Mouse (Mus musculus): ENCODE measurements at regions not wholly inside any gene's neighbourhood (a gene's known extent, or its start where the extent isn't known, plus 50 kb on each side); places are given as distances from the start of the nearest gene placed in this dataset.

DNA sequence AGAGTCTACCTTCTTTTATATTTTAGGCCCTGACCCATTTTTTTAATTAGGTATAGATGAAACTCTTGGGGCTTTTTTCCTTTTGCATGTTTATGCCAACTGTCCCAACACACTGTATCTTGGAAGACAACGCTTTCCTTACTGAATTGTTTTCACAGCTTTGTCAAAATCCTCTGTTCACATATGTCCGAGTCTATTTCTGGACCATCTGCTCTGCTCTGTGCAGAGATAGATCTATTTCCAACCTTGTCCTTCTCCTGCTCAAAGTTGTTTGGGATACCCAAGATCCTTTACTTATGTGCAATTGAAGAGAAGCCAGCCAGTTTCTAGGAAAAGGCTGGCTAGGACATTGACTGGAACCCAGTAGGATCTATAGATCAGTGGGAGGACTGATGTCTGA lies 403.6 kb upstream of the Zdhhc25 start:
- DNase-seq (ENCODE audit: low spot score in 2 of 2) = peak in 1 of 2 experiments; percentile 37

DNA sequence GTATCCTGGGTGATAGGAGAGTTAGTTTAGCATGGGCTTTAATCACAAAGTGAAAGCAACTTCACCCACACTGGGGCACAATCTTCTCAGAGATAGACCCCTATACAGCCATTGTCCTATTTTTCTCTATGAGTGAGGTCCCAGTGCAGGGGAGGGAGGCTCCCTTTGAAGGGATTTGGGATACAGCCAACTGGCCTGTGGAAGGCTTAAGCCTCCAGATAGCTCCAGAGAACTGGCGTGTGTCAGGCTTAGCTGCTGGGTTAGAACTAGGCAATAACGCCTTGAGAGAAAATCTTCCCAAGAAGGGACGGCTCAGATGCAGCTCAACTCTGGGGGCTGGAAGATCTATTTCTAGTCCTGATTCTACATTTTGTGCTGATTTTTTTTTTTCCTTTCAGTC lies 397.4 kb upstream of the Zdhhc25 start:
- no peak for DNase-seq (ENCODE audit: low spot score in 2 of 2)

DNA sequence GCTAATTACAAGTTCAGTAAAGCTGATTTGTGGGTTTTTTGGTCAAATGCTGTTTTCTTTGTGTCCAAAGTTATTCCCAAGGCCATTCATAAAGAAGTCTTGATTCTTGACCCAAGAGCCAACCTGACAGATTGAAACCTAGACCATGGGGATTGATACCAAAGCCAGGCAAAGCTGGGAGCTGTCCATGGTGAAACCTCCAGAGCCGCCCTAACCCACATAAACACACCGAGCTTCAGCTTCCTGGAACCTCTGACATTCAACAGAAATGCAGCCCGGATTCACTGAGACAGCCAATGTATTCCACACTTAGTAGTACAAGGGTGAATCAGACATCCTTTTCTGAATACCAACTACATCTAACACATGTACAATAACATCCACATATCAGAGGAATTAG lies 386.7 kb upstream of the Zdhhc25 start:
- DNase-seq (ENCODE audit: low spot score in 2 of 2) = no peak

DNA sequence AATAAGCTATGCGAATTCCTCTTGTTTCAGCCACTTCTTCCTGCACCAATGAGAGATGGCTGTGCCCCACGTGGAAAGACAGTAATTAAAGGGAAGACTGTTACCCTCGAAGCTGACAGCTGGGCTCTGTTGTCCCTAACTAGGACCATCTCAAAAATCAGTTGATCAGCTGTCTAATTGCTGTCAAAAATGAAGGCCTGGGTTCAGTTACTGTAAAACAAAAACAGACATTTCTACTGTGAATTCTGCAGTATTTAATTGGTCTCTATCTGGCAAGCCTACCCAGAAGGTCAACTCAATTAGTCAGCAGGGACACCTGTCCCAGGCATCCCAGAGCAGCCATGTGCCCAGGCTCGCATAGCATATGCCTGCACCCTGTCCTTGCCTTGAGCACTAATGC lies 385.8 kb upstream of the Zdhhc25 start:
- DNase-seq (ENCODE audit: low spot score in 2 of 2) = no peak

DNA sequence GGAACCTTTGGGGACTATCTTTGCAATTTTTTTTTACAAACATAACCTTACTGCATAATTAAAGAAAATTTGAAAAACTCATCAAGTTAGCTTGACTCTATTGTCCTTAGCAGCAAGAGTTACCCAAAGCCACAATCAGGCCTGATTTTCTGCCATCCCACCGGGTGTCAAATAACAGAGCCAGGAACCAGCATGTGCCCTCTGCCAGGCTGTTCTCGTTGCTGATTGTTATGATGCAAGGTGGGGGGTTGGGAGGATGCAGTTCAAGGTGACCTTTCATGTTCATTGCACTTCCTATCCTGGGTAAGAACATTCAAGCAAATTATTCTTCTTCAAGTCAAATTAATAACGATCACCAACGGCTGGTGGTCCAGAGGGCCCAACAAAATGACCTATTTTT lies 370.6 kb upstream of the Zdhhc25 start:
- DNase-seq (ENCODE audit: low spot score in 2 of 2) = no peak

DNA sequence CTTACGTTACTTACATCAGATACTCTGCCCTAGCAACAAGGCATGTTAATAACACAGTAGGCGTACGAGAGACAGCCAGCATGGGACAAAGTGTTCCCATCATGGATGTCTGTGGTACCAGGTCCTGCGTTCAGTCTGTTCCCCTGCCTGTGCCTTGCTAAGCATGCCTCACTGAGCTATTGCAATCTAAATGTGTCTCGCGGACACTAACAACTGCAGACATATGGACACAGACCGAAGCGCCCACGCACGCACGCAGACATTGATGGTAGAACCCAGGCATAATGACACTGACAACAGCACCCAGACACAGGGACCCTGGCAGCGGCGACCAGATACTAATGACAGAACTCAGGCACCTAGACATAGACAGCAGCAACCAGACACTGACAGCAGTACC lies 355.5 kb upstream of the Zdhhc25 start:
- DNase-seq (ENCODE audit: low spot score in 2 of 2) = peak in 1 of 2 experiments; percentile 15

DNA sequence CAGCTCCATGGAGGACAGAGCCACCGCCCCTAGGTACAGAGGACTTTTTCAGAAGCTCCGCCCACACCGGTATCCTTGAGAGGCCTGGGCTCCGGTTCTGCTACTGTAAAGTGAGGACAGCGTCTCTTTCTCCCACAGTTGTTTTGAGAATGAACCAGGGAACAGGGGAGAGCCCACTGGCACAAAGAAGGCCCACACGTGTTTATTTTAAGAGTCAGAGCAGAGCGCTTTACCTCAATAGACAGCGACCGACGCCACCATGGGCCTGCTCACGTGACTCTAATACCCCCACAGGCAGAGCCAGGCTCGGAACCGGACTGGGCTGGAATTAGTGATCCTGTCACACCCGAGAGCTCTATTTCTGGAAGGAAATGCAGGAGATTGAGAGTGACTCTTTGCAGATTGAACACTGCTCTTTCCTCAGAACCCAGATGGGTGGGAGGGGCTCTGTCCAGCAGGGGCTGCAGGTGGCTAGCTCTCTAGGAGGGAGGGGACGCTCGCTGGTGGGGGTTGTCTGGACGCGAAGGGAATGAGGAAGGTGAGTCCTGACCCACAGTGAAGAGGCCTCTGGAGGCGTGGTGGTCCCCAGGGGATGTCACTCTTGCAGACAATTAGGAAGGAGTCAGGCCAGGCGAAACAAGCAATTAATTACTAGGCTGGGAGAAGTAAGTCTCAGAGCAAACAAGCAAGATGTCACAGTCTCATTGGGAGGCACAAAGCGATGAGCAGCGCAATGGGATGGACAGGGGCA lies 354.4 kb upstream of the Zdhhc25 start:
- DNase-seq (ENCODE audit: low spot score in 2 of 2) = peak in 1 of 2 experiments; percentile 8

DNA sequence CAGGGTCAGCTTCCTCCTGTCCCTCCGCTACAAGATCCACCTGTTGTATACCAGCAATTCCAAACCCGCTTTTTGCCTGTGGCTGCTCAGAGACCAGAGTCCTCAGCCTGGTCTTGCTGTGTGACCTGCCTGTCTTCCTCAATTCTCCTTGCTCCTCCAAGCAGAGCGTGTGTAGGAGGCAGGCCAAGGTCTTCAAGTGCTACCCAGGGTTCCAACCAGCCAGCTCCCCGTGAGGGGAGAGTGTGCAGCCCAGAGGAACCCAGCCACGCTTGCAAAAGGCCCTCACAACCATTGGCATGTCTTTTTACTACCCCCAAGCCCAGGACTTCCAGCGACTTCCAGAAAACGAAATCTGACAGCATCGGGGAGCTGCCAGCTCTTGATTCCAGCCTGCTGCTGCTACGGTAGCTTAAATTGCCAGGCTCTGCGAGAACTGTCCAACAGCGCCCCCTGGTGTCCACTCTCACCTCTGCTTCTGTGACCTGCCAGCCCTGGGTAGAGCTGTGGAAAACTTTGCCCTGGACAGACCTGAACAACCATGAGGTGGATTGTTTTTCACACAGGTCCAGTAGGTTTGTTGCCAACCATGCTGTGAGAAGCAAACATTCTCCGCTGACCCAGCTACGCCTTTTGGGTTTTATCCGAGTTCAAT lies 352.0 kb upstream of the Zdhhc25 start:
- peak; percentile 61 to 87 for DNase-seq (ENCODE audit: low spot score in 2 of 2)

DNA sequence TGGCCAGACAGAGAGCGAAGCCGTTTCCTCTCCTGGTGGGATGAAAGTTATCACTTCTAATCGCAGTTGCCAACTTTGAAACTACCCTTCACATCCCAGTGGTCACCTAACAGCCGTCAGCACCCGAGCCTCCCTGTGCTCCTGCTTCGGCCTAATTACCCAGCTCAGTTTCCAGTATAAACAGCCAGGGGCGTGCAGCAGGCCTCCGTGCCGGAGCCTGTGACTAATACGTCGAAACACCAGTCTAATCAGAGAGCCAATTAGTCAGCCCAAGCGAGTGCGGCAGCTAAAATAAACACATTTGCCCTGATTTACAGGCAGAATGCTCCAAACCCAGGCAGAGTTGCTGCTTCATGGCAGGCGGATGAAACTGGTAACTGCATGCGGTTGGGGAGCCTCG lies 312.1 kb upstream of the Zdhhc25 start:
- DNase-seq (ENCODE audit: low spot score in 2 of 2) = peak in 1 of 2 experiments; percentile 7

DNA sequence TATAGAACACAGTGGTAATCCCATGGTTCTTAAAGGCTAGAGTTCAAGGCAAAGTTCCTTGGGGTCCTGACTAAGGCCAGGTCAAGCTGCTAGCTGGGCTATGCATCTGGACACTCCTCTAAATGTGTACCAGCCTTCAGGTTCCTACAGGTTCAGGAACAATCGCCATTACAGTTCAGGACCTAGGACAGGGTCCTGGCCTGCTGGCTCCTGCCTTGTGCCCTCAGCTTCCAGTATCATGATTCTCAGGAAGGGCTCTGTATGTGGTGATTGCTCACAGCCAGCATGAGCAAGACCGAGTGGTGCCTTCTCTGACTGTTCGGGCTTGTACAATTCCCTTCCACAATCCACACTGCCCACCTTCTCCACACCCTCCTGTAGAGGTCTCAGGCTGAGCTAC lies 311.4 kb upstream of the Zdhhc25 start:
- DNase-seq (ENCODE audit: low spot score in 2 of 2) = no peak

DNA sequence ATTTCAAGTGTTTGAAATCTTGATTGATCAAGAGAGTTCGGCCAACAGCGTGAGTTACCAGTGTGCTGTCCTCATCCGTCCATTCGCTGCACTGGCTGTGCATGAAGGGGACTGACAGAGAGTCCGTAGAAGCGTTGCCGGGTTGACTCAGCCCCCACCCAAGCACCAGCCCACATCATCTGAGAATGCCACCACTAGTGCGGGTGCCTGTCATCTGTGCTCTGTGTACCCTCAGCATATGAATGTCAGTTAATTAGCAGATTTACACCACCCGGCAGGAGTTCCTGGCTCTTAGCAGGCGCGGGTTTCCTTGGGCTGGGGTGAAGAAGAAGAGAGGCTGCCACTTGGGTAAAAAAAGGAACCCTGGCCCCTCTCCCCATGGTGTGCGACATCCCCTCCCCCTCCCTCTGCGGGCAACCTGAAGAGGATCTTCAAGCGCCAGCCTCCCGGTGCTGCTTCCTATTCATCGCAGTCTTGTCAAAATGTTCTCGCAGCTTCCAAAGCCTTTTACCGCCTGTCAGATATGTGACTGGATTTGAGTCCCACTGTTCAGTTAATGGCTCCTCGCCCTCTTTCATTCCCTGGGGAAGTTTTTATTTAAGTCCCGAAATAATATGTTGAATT lies 309.2 kb upstream of the Zdhhc25 start:
- DNase-seq (ENCODE audit: low spot score in 2 of 2) = no peak

DNA sequence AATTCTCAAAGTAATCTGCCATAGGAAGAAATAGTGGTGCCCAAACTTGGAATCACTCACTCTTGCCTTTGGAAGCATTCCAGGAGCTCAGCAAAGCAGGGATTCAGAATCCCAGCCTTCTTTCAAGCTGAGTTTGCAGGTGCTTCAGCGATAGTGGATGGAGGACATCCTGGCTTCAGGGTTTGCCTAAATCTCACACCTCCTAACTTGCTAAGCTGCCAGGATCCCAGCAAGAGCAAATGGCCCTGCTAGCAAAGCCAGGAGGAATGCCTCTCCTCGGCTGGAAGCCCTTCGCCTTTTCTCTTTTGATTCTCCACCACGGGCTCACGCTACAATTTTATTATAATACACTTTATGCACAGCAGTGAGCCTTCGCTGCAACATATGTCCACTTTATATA lies 301.0 kb upstream of the Zdhhc25 start:
- DNase-seq (ENCODE audit: low spot score in 2 of 2) = no peak

DNA sequence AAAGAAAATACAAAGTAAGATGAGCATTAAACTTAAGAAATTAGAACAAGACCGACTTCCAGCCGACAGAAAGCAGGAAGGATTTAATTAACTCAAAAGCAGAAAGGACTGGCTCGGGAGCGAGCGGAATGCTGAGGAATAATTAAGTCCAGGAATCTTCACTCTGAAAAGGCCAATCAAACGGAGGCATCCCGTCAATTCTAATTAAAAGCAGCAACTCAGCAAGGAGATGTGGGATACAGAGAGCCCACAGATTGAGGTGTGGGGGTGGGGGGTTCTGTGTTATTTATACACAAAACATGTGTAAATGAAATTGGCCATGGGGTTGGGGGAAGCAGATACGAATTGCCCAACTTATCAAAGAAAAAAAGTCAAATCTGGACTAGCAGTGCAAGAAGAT lies 288.9 kb upstream of the Zdhhc25 start:
- no peak for DNase-seq (ENCODE audit: low spot score in 2 of 2)

DNA sequence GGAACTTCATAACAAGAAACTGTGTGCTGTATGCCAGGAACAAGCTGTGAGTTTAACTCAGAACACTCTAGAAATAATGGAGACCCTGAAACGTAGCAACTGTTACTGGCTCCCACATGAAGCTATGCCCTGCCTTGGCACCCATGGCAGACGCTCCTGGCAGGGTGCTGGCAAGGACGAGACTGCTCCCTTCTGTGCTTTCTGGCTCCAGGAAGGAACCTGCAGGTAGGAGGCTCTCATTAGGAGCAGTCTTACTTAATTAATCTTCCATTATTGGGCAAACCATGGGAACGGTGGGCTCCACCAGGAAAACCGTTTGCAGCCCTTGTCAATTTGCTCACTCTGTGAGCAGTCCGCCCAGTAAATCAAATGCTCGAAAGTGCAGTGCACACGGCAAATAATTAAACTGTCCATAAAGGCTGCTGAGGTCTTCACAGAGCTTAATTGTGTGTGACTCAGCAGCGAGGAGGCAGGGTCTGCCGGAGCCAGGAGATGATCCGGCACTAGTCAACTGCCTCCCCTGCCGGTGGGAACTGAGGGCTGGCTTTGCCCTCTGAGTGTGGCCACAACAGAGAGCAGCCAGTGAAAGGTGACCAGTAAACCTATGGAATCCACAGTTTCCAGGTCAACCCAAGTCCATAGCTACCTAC lies 285.2 kb upstream of the Zdhhc25 start:
- no peak for DNase-seq (ENCODE audit: low spot score in 2 of 2)

DNA sequence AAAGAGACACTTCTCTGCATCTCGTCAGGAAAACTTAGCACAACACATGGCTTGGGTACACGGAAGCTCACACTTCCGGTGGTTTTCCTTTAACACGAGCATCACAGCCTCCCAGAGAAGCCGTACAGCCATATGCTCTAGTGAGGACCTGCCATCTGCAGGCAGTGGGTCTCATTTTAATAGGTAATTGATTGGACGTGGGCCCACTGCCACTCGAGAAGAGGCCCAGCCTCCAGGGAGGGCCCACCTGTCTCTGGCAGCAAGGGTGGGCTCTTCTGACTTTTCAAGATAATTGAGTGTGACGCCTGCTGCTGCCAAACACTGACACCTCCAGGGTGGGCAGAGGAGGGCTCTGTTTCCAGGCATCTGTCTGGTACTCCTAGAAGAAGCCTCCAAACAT lies 282.1 kb upstream of the Zdhhc25 start:
- DNase-seq (ENCODE audit: low spot score in 2 of 2) = no peak

DNA sequence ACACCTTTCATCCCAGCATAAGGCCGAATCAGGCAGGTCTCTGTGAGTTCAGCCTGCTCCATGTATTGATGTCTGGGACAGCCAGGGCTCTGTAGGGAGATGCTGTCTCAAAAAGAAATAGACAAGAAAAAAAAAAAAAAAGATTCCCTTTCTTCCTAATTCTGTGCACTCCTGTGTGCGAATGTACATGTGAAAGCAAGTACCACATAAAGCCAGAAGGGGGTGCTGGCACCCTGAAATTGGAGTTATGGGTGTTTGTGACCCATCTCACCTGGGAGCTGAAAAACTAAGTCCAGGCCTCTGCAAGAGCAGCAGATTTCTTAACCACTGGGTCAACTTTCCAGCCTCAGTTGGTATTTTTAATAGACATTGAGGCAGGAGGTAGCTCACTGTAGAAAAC lies 280.6 kb upstream of the Zdhhc25 start:
- no peak for DNase-seq (ENCODE audit: low spot score in 2 of 2)

DNA sequence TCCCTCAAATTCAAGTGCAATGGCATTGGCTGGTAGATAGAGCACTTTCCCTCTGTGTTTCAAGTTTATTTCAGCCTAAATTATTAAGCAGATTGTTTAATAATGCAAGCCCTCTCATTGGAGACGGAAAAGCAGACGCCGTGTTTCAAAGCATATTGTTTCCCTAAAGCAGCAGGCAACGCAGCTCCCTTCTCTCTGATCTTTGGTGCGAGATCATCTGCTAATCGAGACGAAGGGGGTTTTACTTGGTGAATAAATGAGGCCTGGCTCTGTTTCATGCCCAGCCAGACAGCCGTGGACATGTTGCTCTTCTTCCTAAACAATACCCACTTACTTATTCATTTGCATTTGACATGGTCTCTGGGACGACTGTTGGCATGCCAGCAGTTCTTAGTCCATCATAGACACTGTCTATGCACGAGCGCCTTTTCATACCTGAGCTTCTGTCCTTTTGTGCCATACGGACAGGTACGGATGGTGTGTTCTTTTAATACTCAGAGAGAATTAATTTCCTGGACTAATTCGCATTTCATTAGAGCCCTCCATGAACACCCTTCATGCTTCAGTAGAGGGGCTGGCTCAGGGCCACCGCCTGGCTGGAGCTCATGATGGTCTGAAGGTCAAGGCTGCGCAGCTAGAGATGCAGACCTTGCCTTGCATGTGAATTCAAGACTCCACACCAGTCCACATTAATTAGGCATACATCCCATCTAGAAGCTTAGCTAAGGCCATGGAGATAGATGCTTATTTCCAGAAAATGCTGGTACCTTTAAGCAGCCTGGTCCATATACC lies 276.3 kb upstream of the Zdhhc25 start:
- no peak for DNase-seq (ENCODE audit: low spot score in 2 of 2)

DNA sequence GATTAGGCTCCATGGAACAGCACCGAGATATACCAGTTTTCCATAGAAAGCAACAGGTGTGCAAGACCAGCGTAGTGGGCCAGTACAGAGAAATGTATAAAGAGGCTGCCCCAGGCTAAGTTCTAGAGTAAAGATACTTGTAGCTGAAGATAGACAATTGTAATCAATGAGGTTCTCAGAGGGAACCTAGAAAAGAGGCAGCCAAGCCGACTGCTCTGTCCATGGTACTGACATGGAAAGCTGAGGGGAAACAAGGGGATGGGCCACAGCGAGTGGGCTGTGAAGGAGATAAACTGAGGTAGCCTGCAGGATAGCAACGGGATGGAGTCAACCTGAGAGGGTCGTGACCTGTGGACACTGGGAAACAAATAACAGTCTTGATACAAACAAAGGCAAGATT lies 275.0 kb upstream of the Zdhhc25 start:
- DNase-seq (ENCODE audit: low spot score in 2 of 2) = no peak

DNA sequence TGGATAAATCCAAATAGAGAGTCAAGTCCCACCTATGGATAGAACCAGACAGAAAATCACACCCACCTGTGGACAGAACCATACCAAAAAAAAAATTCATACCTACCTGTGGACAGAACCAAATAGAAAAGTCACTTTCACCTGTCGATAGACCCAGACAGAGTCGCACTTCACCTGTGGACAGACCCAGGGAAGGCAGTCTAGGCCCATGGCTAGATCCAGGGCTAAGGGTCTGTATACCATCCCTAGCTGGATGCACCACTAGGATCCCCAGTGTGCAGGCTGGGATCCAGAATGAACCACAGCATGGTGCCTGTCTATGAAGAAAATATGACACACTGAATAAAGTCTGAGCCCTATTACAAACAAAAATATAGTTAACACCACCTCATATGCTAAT lies 246.9 kb upstream of the Zdhhc25 start:
- no peak for DNase-seq (ENCODE audit: low spot score in 2 of 2)

DNA sequence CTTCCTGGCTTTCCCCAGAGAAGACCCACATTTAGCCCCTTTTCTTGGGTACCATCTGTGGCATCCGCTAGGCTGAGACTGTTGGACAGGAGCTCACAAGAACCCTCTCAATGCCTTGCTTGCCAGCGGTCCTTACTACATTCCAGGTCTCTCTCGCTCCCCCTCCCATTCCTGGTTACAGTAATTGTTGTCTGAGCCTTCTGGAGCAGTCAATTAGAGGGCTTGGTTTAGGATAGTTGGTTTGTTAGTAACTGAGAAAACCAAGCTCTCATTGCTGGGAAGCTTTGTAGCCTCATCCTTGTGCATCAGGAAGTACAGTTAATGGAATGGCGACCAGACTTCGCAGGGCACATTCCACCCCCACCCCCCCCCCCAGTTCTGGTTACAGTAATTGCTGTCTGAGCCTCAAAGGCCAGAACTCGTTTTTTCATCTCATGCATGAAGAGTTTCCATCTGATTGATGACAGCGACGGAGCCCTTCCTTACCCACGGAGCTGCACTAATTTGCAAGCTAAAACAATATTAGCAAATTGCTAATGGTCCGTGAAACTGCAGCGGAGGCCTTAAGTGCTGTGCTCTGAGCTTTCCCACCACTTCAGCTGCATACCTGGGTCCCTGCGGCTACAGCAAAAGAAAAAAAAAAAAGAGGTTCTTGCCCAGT lies 239.6 kb upstream of the Zdhhc25 start:
- DNase-seq (ENCODE audit: low spot score in 2 of 2) = no peak

DNA sequence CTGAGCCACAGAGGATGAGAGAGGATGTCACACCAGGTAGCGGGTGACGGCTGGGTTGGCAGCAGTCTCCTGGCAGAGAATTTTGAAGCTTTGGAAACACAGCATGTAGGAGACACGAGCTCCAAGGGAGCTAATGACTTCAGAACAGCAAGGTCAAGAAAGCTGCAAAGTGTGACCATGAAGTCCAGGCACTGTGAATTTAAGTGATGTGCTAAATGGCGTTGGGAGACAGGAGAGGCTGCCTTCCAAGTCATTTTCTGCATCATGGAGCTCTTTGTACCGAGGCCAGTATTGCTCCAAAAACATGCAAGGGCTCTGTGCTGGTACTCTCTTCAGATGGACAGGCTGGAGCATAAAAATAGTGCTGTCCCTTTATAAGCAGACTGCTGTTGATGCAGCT lies 238.8 kb upstream of the Zdhhc25 start:
- no peak for DNase-seq (ENCODE audit: low spot score in 2 of 2)
